Mouse (Mus musculus): ENCODE measurements around the gene Arfgef2. TPM values are rescaled to one million over a fixed set of nuclear protein-coding genes. Genes with fewer than 3 reads are reported as not detected.

Gene Arfgef2
- polyA plus RNA-seq, 1 experiment: 1.6 TPM

- Histone ChIP-seq H3K36me3 (replicated peaks; ENCODE audit: low read length) (peaks cover 66% of the 10 kb centered on the region), H3K9me3 (no peaks in the 10 kb centered on the region), H3K27me3 (replicated peaks) (no peaks in the 10 kb centered on the region), H3K4me3 (replicated peaks) (no peak overlapping the region), H3K4me1 (peaks cover 24% of the 10 kb centered on the region)
- TF ChIP-seq GATA1 (IDR thresholded peaks at IDR 0.05; ENCODE audit: borderline replicate concordance, low read length): no peak
- TF ChIP-seq FLI1 (IDR thresholded peaks at IDR 0.05; ENCODE audit: low read length): no peak
Observed at GRCm38 (mm10) chr2:166896368-166896767, 91.0 kb downstream of the Arfgef2 start.

GRCm38 (mm10) chr2:166896974-166897373, 91.6 kb downstream of the Arfgef2 start:
- Histone ChIP-seq H3K27me3 (replicated peaks) (no peaks in the 10 kb centered on the region), H3K36me3 (replicated peaks; ENCODE audit: low read length) (peaks cover 63% of the 10 kb centered on the region), H3K9me3 (no peaks in the 10 kb centered on the region), H3K4me1 (peaks cover 29% of the 10 kb centered on the region), H3K4me3 (replicated peaks) (no peak overlapping the region)
- TF ChIP-seq FLI1 (IDR thresholded peaks at IDR 0.05; ENCODE audit: low read length) (no peak), GATA1 (IDR thresholded peaks at IDR 0.05; ENCODE audit: borderline replicate concordance, low read length) (no peak)

DNA sequence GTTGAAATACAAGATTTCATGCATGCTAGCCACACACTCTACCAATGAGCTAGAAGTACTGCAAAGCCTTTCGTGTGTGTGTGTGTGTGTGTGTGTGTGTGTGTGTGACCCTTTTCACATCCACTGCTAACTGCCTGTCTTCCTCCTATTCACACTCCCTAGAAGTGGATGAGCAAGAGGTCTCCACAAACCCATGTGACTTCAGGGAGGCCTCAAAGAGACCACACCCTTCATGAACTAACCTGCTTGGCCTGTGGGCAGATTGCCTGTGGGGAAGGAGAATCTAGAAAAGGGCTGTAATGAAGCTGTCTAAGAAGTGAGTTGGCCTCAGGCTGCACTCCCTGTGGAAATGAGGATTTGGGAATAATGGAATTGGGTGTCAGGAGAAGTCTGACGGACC, 93.8 kb downstream of the Arfgef2 start:
- Histone ChIP-seq H3K4me1 (peaks cover 29% of the 10 kb centered on the region), H3K36me3 (replicated peaks; ENCODE audit: low read length) (peaks cover 42% of the 10 kb centered on the region), H3K27me3 (replicated peaks) (no peaks in the 10 kb centered on the region), H3K4me3 (replicated peaks) (no peak overlapping the region), H3K9me3 (no peaks in the 10 kb centered on the region)
- TF ChIP-seq FLI1 (IDR thresholded peaks at IDR 0.05; ENCODE audit: low read length) (no peak), GATA1 (IDR thresholded peaks at IDR 0.05; ENCODE audit: borderline replicate concordance, low read length) (no peak)

DNA sequence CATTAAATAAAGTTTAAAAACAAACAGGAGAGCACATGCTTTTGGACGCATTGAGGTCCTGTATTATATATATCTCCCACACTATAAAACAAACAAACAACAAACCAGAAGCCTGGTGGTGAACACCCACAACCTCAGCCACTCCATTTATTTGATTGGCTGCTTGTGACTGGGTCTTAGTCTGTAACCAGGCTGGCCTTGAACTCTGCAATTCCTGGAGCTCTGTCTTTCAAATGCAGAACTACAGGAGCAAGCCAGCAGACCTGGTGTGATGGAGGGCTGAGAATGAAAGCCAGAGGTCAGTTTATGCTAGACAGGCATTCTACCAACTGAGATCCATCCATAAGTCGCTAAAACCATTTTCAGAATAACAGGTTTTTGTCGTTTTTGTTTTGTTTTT, 94.4 kb downstream of the Arfgef2 start:
- peaks cover 30% of the 10 kb centered on the region for H3K4me1 ChIP-seq
- no peak overlapping the region for H3K4me3 ChIP-seq (replicated peaks)
- H3K9me3 ChIP-seq: no peaks in the 10 kb centered on the region
- TF ChIP-seq GATA1 (IDR thresholded peaks at IDR 0.05; ENCODE audit: borderline replicate concordance, low read length): no peak
- no peak for TF ChIP-seq FLI1 (IDR thresholded peaks at IDR 0.05; ENCODE audit: low read length)
- peaks cover 37% of the 10 kb centered on the region for H3K36me3 ChIP-seq (replicated peaks; ENCODE audit: low read length)
- H3K27me3 ChIP-seq (replicated peaks): no peaks in the 10 kb centered on the region

DNA sequence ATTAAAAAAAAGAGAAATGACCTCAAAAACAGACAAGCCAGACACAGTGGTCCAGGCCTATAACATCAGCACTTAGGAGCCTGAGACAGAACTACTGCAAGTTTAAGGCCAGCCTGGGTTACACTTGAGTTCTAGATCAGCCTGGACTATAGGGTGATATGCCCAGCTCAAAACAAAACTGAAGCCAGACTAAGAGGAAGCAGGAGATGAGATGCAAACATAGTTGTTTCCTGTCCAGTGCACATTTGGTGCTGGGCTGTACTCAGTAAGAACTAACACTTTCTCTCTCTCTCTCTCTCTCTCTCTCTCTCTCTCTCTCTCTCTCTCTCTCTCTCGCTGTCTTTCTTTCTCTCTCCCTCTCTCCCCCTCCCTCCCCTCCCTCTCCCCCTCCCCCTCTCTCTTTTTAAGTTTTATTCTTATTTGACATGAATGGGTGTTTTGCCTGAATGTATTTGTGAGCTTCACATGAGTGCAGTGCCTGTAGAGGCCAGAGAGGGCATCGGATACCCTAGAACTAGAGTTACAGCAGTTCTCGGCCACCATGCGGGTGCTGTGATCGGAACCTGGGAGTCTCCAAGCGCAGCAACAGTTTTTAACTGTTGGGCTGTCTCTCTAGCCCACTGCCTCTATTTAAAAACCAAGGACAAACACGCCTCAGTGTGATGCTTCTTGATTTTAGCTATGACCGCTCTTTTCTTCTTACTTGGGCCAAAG, 95.6 kb downstream of the Arfgef2 start:
- Histone ChIP-seq H3K9me3 (no peaks in the 10 kb centered on the region), H3K4me1 (peaks cover 37% of the 10 kb centered on the region), H3K27me3 (replicated peaks) (no peaks in the 10 kb centered on the region), H3K36me3 (replicated peaks; ENCODE audit: low read length) (peaks cover 25% of the 10 kb centered on the region), H3K4me3 (replicated peaks) (peak overlapping the region; percentile 42)
- TF ChIP-seq GATA1 (IDR thresholded peaks at IDR 0.05; ENCODE audit: borderline replicate concordance, low read length) (no peak), FLI1 (IDR thresholded peaks at IDR 0.05; ENCODE audit: low read length) (no peak)

DNA sequence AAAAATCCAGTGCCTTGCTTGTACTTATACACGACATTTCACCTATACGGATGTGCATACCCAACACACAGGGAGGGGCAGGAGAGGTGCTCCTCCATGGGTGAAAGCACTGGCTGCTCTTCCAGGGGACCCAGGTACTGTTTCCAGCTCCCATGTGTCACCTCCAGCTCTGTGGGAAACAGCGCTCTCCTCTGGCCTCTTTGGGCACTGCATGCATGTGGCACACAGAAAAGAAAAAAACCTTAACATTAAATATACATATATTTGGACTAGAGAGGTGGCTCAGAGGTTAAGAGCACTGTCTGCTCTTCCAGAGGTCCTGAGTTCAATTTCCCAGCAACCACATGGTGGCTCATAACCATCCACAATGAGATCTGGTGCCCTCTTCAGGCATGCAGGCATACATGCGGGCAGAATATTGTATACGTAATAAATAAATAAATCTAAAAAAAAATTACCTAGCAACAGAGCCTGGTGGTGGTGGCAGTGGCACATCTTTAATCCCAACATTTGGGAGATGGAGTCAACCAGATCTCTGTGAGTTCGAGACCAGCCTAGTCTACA, 98.4 kb downstream of the Arfgef2 start:
- Histone ChIP-seq H3K27me3 (replicated peaks) (no peaks in the 10 kb centered on the region), H3K36me3 (replicated peaks; ENCODE audit: low read length) (peaks cover 10% of the 10 kb centered on the region), H3K9me3 (no peaks in the 10 kb centered on the region), H3K4me3 (replicated peaks) (no peak overlapping the region), H3K4me1 (peaks cover 52% of the 10 kb centered on the region)
- no peak for TF ChIP-seq GATA1 (IDR thresholded peaks at IDR 0.05; ENCODE audit: borderline replicate concordance, low read length)
- no peak for TF ChIP-seq FLI1 (IDR thresholded peaks at IDR 0.05; ENCODE audit: low read length)

- no peaks in the 10 kb centered on the region for H3K9me3 ChIP-seq
- no peaks in the 10 kb centered on the region for H3K27me3 ChIP-seq (replicated peaks)
- peak within 1 kb of the TSS; percentile 98 for H3K4me3 ChIP-seq (replicated peaks)
- peaks cover 49% of the 10 kb centered on the region for H3K4me1 ChIP-seq
- TF ChIP-seq FLI1 (IDR thresholded peaks at IDR 0.05; ENCODE audit: low read length) (no peak), GATA1 (IDR thresholded peaks at IDR 0.05; ENCODE audit: borderline replicate concordance, low read length) (no peak)
- H3K36me3 ChIP-seq (replicated peaks; ENCODE audit: low read length): peaks cover 21% of the 10 kb centered on the region
Observed at GRCm38 (mm10) chr2:166905711-166906522, 100.5 kb downstream of the Arfgef2 start, which contains the start of gene Cse1l. Gene Cse1l (plus strand): TSS chr2:166906040.

- Histone ChIP-seq H3K4me3 (replicated peaks) (peak overlapping the region; percentile 98), H3K36me3 (replicated peaks; ENCODE audit: low read length) (peaks cover 18% of the 10 kb centered on the region), H3K27me3 (replicated peaks) (no peaks in the 10 kb centered on the region), H3K9me3 (no peaks in the 10 kb centered on the region), H3K4me1 (peaks cover 42% of the 10 kb centered on the region)
- TF ChIP-seq GATA1 (IDR thresholded peaks at IDR 0.05; ENCODE audit: borderline replicate concordance, low read length) (no peak), FLI1 (IDR thresholded peaks at IDR 0.05; ENCODE audit: low read length) (no peak)
Observed at GRCm38 (mm10) chr2:166906523-166907182, 101.3 kb downstream of the Arfgef2 start.

- Histone ChIP-seq H3K27me3 (replicated peaks) (no peaks in the 10 kb centered on the region), H3K9me3 (no peaks in the 10 kb centered on the region), H3K36me3 (replicated peaks; ENCODE audit: low read length) (peaks cover 20% of the 10 kb centered on the region), H3K4me3 (replicated peaks) (no peak overlapping the region), H3K4me1 (peaks cover 34% of the 10 kb centered on the region)
- no peak for TF ChIP-seq FLI1 (IDR thresholded peaks at IDR 0.05; ENCODE audit: low read length)
- no peak for TF ChIP-seq GATA1 (IDR thresholded peaks at IDR 0.05; ENCODE audit: borderline replicate concordance, low read length)
Observed at GRCm38 (mm10) chr2:166909729-166910128, 104.3 kb downstream of the Arfgef2 start.
